Mouse (Mus musculus) erythroblast, embryonic 14.5 days (primary cell): ENCODE results near the gene Lrmda.

Experiments
- GATA1 ChIP-seq: IDR thresholded peaks from 2 replicates; pipeline ENCODE4 v1.6.1; 2012; ENCODE audit warnings: low read length, inconsistent platforms, mixed read lengths
- TAL1 ChIP-seq: IDR thresholded peaks from 3 replicates; pipeline ENCODE4 v1.6.1; 2012; ENCODE audit warnings: low read length, inconsistent platforms, mixed read lengths

DNA sequence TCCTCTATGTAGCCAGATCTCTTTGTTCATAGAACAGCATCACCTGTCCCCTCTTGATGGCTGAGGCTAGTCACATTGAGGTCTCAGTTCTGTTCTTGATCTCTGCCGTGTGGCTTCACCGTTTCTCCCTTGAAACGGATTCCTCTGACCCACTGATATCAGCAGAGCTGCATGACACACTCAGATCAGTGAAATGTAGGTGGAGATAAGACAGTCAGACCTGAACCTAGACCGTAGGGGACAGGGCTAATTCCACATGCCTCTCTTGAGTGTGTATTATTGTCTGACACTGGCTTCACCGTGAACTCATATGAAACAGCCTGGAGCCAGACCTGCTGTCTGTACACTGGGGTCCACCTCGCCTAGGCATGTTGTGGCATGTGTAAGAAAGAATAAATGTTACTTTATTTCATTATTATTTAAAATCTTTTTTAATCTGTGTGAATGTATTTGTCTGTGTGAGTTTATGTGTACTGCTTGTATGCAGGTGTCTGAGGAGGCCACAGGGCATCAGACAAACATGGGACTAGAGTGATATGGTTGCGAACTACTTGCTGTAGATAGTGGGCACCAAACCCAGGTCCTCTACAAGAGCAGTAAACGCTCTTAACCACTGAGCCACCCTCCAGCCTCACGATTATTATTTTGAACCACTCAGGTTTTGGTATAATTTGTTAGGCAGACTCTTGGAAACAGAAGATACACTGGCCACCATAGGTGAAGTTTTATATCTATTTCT lies 42.8 kb downstream of the Lrmda start:
- TF ChIP-seq TAL1 (no peak), GATA1 (no peak)
